Mouse (Mus musculus) ES-E14 (cell line): Measurements from ENCODE around the gene Fhit. TPM values are rescaled to one million over a fixed set of nuclear protein-coding genes. Genes with fewer than 3 reads are reported as not detected.

Experiments
- DNase-seq: peaks from one replicate; pipeline ENCODE4 v3.0.0-alpha.2; 2013; ENCODE audit warnings: low read depth, low spot score
- H3K27ac ChIP-seq: 2 replicates; pipeline ENCODE4 v1.5.1; 2012; ENCODE audit warnings: low read depth, mild to moderate bottlenecking, low read length, moderate library complexity, mixed read lengths; ENCODE audit not compliant: poor library complexity, insufficient read depth, severe bottlenecking
- H3K36me3 ChIP-seq: 2 replicates; pipeline ENCODE4 v1.6.1; 2012; ENCODE audit warnings: mild to moderate bottlenecking, low read length, moderate library complexity, mixed read lengths; ENCODE audit not compliant: control insufficient read depth, poor library complexity, insufficient read depth, severe bottlenecking
- H3K4me1 ChIP-seq, 2 experiments: fragments of 150-350 bp in 1 of 2; sonication (generic) in 1 of 2; 2 replicates each; pipeline ENCODE4 v1.6.1; 2012; ENCODE audit warnings: low read length in 2 of 2, mild to moderate bottlenecking in 1 of 2, mixed read lengths in 1 of 2; ENCODE audit not compliant: control insufficient read depth in 2 of 2, insufficient read depth in 2 of 2, poor library complexity in 1 of 2
- H3K4me3 ChIP-seq, 2 experiments: fragments of 150-350 bp in 1 of 2; sonication (generic) in 1 of 2; 2 replicates each; pipeline ENCODE4 v1.5.1; 2012; ENCODE audit warnings: low read length in 2 of 2, low read depth in 1 of 2, mild to moderate bottlenecking in 1 of 2, mixed read lengths in 1 of 2; ENCODE audit not compliant: insufficient read depth in 1 of 2, poor library complexity in 1 of 2, severe bottlenecking in 1 of 2
- H3K9ac ChIP-seq: 2 replicates; pipeline ENCODE4 v1.6.1; 2012; ENCODE audit warnings: low read depth, mild to moderate bottlenecking, low read length, mixed read lengths; ENCODE audit not compliant: poor library complexity, insufficient read depth, severe bottlenecking
- H3K9me3 ChIP-seq: fragments of 150-350 bp; sonication (generic); 2 replicates; pipeline ENCODE4 v1.6.1; 2012; ENCODE audit warnings: low read depth, mild to moderate bottlenecking, low read length; ENCODE audit not compliant: control insufficient read depth, insufficient read depth
- CHD2 ChIP-seq: IDR thresholded peaks from 2 replicates; pipeline ENCODE4 v1.6.1; 2014; ENCODE audit warnings: mild to moderate bottlenecking, low read depth, low read length, inconsistent platforms
- HCFC1 ChIP-seq: IDR thresholded peaks from 2 replicates; pipeline ENCODE4 v1.6.1; 2012; ENCODE audit warnings: low read length, inconsistent platforms, borderline replicate concordance; ENCODE audit not compliant: insufficient read depth
- MAFK ChIP-seq: IDR thresholded peaks from 2 replicates; pipeline ENCODE4 v1.6.1; 2014; ENCODE audit warnings: mild to moderate bottlenecking, low read depth, low read length, inconsistent platforms; ENCODE audit not compliant: insufficient read depth
- ZC3H11A ChIP-seq: IDR thresholded peaks from 2 replicates; pipeline ENCODE4 v1.6.1; 2012; ENCODE audit warnings: low read depth, mild to moderate bottlenecking, inconsistent platforms, low read length, borderline replicate concordance
- ZNF384 ChIP-seq: IDR thresholded peaks from 2 replicates; pipeline ENCODE4 v1.6.1; 2012; ENCODE audit warnings: low read depth, low read length, inconsistent platforms
- in situ Hi-C, 2 experiments: fragments of 600-800 bp; cut with MboI; formaldehyde crosslinking; loops; one replicate each; pipeline ENCODE4 v1.15.1; 2025; ENCODE audit warnings: low sequenced_read_pairs in 2 of 2, inconsistent platforms in 1 of 2; ENCODE audit not compliant: unreplicated experiment in 2 of 2
- total RNA-seq: library from RNA; depleted of rRNA; stranded (reverse); fragments of 300-350 nt; gene quantifications from 2 replicates; pipeline ENCODE4 v1.2.3, GENCODE M21; 2012

Gene Fhit
- total RNA-seq, 1 experiment: 1.0 TPM

GRCm38 (mm10) chr14:9697101-9697500, 1464.7 kb downstream of the Fhit start:
- Histone ChIP-seq H3K4me3 (no peak overlapping the region), H3K9me3 (no peaks in the 10 kb centered on the region), H3K9ac (no peak overlapping the region), H3K4me1 (no peaks in the 10 kb centered on the region; a peak in 1 of 4 replicates), H3K27ac (no peak overlapping the region), H3K36me3 (no peaks in the 10 kb centered on the region)
- TF ChIP-seq MAFK (no peak), HCFC1 (no peak), CHD2 (no peak), ZNF384 (no peak), ZC3H11A (no peak)
- in situ Hi-C loops: no loop called here
- no peak for DNase-seq

GRCm38 (mm10) chr14:9696004-9696403, 1465.8 kb downstream of the Fhit start:
- in situ Hi-C loops: no loop called here
- no peak for DNase-seq
- H3K9me3 ChIP-seq: no peaks in the 10 kb centered on the region
- no peak overlapping the region for H3K27ac ChIP-seq
- no peak overlapping the region for H3K9ac ChIP-seq
- no peak for TF ChIP-seq CHD2
- TF ChIP-seq MAFK: no peak
- no peak for TF ChIP-seq HCFC1
- TF ChIP-seq ZNF384: no peak
- no peak for TF ChIP-seq ZC3H11A
- H3K4me3 ChIP-seq: no peak overlapping the region
- no peaks in the 10 kb centered on the region; a peak in 1 of 4 replicates for H3K4me1 ChIP-seq
- no peaks in the 10 kb centered on the region for H3K36me3 ChIP-seq

DNA sequence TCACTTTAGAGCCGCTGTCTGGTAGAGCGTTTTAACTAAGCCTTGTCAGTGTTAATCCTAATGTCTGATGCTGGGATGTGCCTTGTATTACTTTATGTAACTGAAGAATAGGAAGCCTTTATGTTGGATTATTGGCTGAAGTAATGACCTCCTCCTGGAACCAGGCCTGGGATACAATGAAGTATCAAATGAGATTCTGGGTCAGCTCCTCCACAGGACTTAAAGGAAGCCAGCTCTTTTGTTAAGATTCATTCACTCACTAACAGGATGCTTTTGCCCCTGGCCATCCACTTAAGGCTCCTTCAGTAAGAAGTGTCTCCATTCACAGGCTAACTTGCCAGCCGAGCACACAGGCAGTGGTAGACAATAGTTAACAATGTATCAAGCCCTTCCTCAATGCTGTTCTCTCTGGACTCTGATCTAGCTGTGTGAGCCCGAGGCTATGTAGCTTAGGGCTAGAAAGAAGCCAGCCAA, 1466.6 kb downstream of the Fhit start:
- no peak for TF ChIP-seq ZC3H11A
- no peak for TF ChIP-seq MAFK
- no peaks in the 10 kb centered on the region; a peak in 1 of 4 replicates for H3K4me1 ChIP-seq
- H3K9me3 ChIP-seq: no peaks in the 10 kb centered on the region
- in situ Hi-C loops: no loop called here
- H3K4me3 ChIP-seq: no peak overlapping the region
- H3K36me3 ChIP-seq: no peaks in the 10 kb centered on the region
- H3K9ac ChIP-seq: no peak overlapping the region
- H3K27ac ChIP-seq: no peak overlapping the region
- peak; percentile 46 for DNase-seq

DNA sequence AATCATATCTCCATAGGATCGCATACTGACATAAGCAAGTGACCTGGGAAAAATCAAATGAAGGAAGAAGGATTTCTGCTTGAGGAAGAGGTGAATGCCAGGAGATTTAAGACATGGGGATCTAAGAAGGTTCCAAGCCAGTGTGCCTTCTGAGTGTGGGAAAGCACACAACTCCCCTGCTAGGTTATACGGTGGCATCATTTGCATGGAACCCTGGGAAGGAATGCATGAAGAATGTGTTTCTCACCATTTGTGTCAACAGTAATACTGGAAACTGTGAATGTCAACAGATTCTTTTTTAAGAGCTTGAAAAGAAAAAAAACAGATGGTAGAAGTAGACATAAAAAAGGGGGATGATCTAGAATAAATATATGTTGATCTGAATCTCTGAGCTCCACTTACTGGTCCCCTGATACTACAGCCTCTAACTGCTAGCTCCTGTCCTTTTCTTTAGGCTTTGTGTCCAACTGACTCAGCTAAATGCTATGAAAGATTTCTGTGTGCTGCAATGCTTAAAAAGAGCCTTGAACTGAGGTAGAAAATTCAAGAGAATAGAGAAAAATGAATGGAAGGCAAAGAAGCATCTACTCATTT, 1473.1 kb downstream of the Fhit start:
- TF ChIP-seq HCFC1: no peak
- no peak for TF ChIP-seq CHD2
- no peak for TF ChIP-seq MAFK
- TF ChIP-seq ZC3H11A: no peak
- no peak for TF ChIP-seq ZNF384
- Histone ChIP-seq H3K36me3 (no peaks in the 10 kb centered on the region), H3K27ac (no peak overlapping the region), H3K4me1 (no peaks in the 10 kb centered on the region), H3K9me3 (no peaks in the 10 kb centered on the region), H3K4me3 (no peak overlapping the region), H3K9ac (no peak overlapping the region)
- in situ Hi-C loops: no loop called here
- DNase-seq: no peak

DNA sequence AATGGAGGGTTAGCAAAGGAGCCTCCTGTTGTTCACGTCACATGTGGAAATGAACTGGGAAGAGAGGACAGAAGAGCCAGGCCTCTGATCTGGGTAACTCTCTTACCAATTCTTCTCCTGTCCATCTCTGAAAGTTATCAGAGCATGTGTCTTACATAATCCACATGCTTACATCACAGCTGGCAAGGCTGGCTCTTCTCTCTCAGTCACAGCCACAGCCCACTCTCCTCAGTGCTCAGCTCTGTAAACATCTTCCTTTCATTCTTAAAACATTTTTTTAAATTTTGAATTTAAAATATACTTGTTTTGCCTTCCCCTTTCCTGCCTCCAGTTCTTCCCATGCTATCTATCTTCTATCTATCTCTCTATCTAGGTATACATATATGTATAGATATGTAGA, 1477.5 kb downstream of the Fhit start:
- H3K27ac ChIP-seq: no peak overlapping the region
- no peaks in the 10 kb centered on the region for H3K4me1 ChIP-seq
- TF ChIP-seq ZNF384 (no peak), CHD2 (no peak), MAFK (no peak), ZC3H11A (no peak), HCFC1 (no peak)
- H3K9ac ChIP-seq: no peak overlapping the region
- no peak for DNase-seq
- in situ Hi-C loops: no loop called here
- no peaks in the 10 kb centered on the region for H3K36me3 ChIP-seq
- H3K9me3 ChIP-seq: no peaks in the 10 kb centered on the region
- no peak overlapping the region for H3K4me3 ChIP-seq
